Mouse (Mus musculus): ENCODE measurements around the gene Rilpl1.
"Not testable (repeated sequence)": the region's sequence is repeated elsewhere in the genome, so short reads cannot be mapped to it uniquely, and the experiment has no call there.

Rilpl1 gene

GRCm38 (mm10) chr5:124529191-124529651 lies 2.0 kb downstream of the Rilpl1 start:
- no peak for DNase-seq (ENCODE audit: low spot score in 2 of 2)

GRCm38 (mm10) chr5:124528791-124529190 lies 2.4 kb downstream of the Rilpl1 start:
- no peak for DNase-seq (ENCODE audit: low spot score in 2 of 2)

- no peak for DNase-seq (ENCODE audit: low spot score in 2 of 2)
Observed at GRCm38 (mm10) chr5:124528351-124528750, 2.8 kb downstream of the Rilpl1 start.

- no peak for DNase-seq (ENCODE audit: low spot score in 2 of 2)
Observed at GRCm38 (mm10) chr5:124524943-124525342, 6.2 kb downstream of the Rilpl1 start.

GRCm38 (mm10) chr5:124523032-124523431 lies 8.2 kb downstream of the Rilpl1 start:
- no peak for DNase-seq (ENCODE audit: low spot score in 2 of 2)

GRCm38 (mm10) chr5:124521588-124521987 lies 9.6 kb downstream of the Rilpl1 start:
- DNase-seq (ENCODE audit: low spot score in 2 of 2), result no peak

GRCm38 (mm10) chr5:124518648-124519047 lies 12.5 kb downstream of the Rilpl1 start:
- no peak for DNase-seq (ENCODE audit: low spot score in 2 of 2)

- DNase-seq (ENCODE audit: low spot score in 2 of 2), result no peak
Observed at GRCm38 (mm10) chr5:124515789-124516188, 15.4 kb downstream of the Rilpl1 start.

- no peak for DNase-seq (ENCODE audit: low spot score in 2 of 2)
Observed at GRCm38 (mm10) chr5:124510536-124511050, 20.6 kb downstream of the Rilpl1 start.

- DNase-seq (ENCODE audit: low spot score in 2 of 2), result peak in 1 of 2 experiments; percentile 62
Observed at GRCm38 (mm10) chr5:124509742-124510237, 21.4 kb downstream of the Rilpl1 start.

- DNase-seq (ENCODE audit: low spot score in 2 of 2), result no peak
Observed at GRCm38 (mm10) chr5:124509200-124509599, 22.0 kb downstream of the Rilpl1 start.

GRCm38 (mm10) chr5:124506731-124507359 lies 24.3 kb downstream of the Rilpl1 start:
- no peak for DNase-seq (ENCODE audit: low spot score in 2 of 2)

- no peak for DNase-seq (ENCODE audit: low spot score in 2 of 2)
Observed at GRCm38 (mm10) chr5:124505235-124505634, 26.0 kb downstream of the Rilpl1 start.

- DNase-seq (ENCODE audit: low spot score in 2 of 2), result no peak
Observed at GRCm38 (mm10) chr5:124503742-124504141, 27.4 kb downstream of the Rilpl1 start.

GRCm38 (mm10) chr5:124501541-124501940 lies 29.6 kb downstream of the Rilpl1 start:
- no peak for DNase-seq (ENCODE audit: low spot score in 2 of 2)

- no peak for DNase-seq (ENCODE audit: low spot score in 2 of 2)
Observed at GRCm38 (mm10) chr5:124500573-124500972, 30.6 kb downstream of the Rilpl1 start.

GRCm38 (mm10) chr5:124500037-124500436 lies 31.2 kb downstream of the Rilpl1 start:
- not testable (repeated sequence) for DNase-seq (ENCODE audit: low spot score in 2 of 2)

GRCm38 (mm10) chr5:124499001-124499400 lies 32.2 kb downstream of the Rilpl1 start:
- no peak for DNase-seq (ENCODE audit: low spot score in 2 of 2)

GRCm38 (mm10) chr5:124498221-124498876 lies 32.8 kb downstream of the Rilpl1 start:
- DNase-seq (ENCODE audit: low spot score in 2 of 2), result no peak

- no peak for DNase-seq (ENCODE audit: low spot score in 2 of 2)
Observed at GRCm38 (mm10) chr5:124496614-124497514, 34.3 kb downstream of the Rilpl1 start.

- DNase-seq (ENCODE audit: low spot score in 2 of 2), result no peak
Observed at GRCm38 (mm10) chr5:124495547-124495946, 35.6 kb downstream of the Rilpl1 start.

- DNase-seq (ENCODE audit: low spot score in 2 of 2), result no peak
Observed at GRCm38 (mm10) chr5:124493455-124493854, 37.7 kb downstream of the Rilpl1 start.

Data from urinary bladder, postnatal 4 days (tissue).